Mouse (Mus musculus): Measurements from ENCODE around the gene Hoxa6. TPM values are rescaled to one million over a fixed set of nuclear protein-coding genes. Genes with fewer than 3 reads are reported as not detected.
A peak's percentile ranks its signal among the peaks of the same experiment; 100 is the strongest.

Gene Hoxa6
- polyA plus RNA-seq, 1 experiment from 2014 or later: not detected

- Histone ChIP-seq H3K9ac (no peak overlapping the region), H3K4me2 (peak overlapping the region; percentile 23; the same call in 1 of the 2 replicates), H3K36me3 (replicated peaks) (no peaks in the 10 kb centered on the region), H3K27ac (replicated peaks) (no peak overlapping the region), H3K4me1 (replicated peaks) (no peaks in the 10 kb centered on the region), H3K4me3 (replicated peaks) (no peak overlapping the region), H3K27me3 (peaks cover 100% of the 10 kb centered on the region), H3K9me3 (replicated peaks) (no peaks in the 10 kb centered on the region)
- ATAC-seq (ENCODE audit: insufficient read depth): no peak
- WGBS (ENCODE audit: insufficient replicate concordance): 2% methylated on average over 30 of the region's 30 CpGs
Measured at GRCm38 (mm10) chr6:52239625-52240388, 31.3 kb upstream of the Hoxa6 start.

GRCm38 (mm10) chr6:52238976-52239375 is 30.5 kb upstream of the Hoxa6 start:
- 8% methylated on average over 7 of the region's 7 CpGs for WGBS (ENCODE audit: insufficient replicate concordance)
- ATAC-seq (ENCODE audit: insufficient read depth): no peak
- Histone ChIP-seq H3K27me3 (peaks cover 100% of the 10 kb centered on the region), H3K4me1 (replicated peaks) (no peaks in the 10 kb centered on the region; the same call in 1 of the 2 replicates), H3K36me3 (replicated peaks) (no peaks in the 10 kb centered on the region), H3K4me2 (no peak overlapping the region), H3K27ac (replicated peaks) (no peak overlapping the region), H3K4me3 (replicated peaks) (no peak overlapping the region), H3K9ac (no peak overlapping the region), H3K9me3 (replicated peaks) (no peaks in the 10 kb centered on the region)

GRCm38 (mm10) chr6:52238155-52238545 is 29.6 kb upstream of the Hoxa6 start:
- H3K4me1 ChIP-seq (replicated peaks): no peaks in the 10 kb centered on the region; the same call in 1 of the 2 replicates
- no peak overlapping the region for H3K9ac ChIP-seq
- no peak overlapping the region for H3K4me2 ChIP-seq
- no peak overlapping the region for H3K4me3 ChIP-seq (replicated peaks)
- no peak for ATAC-seq (ENCODE audit: insufficient read depth)
- 5% methylated on average over 7 of the region's 7 CpGs for WGBS (ENCODE audit: insufficient replicate concordance)
- no peak overlapping the region for H3K27ac ChIP-seq (replicated peaks)
- H3K9me3 ChIP-seq (replicated peaks): no peaks in the 10 kb centered on the region
- H3K36me3 ChIP-seq (replicated peaks): no peaks in the 10 kb centered on the region
- H3K27me3 ChIP-seq: peaks cover 100% of the 10 kb centered on the region

GRCm38 (mm10) chr6:52237346-52238154 is 29.0 kb upstream of the Hoxa6 start:
- Histone ChIP-seq H3K4me2 (no peak overlapping the region), H3K27me3 (peaks cover 100% of the 10 kb centered on the region), H3K9me3 (replicated peaks) (no peaks in the 10 kb centered on the region), H3K27ac (replicated peaks) (no peak overlapping the region), H3K36me3 (replicated peaks) (no peaks in the 10 kb centered on the region), H3K9ac (no peak overlapping the region), H3K4me1 (replicated peaks) (no peaks in the 10 kb centered on the region; the same call in none of the 2 replicates), H3K4me3 (replicated peaks) (no peak overlapping the region)
- 18% methylated on average over 10 of the region's 10 CpGs for WGBS (ENCODE audit: insufficient replicate concordance)
- ATAC-seq (ENCODE audit: insufficient read depth): no peak

- Histone ChIP-seq H3K4me2 (no peak overlapping the region), H3K9ac (no peak overlapping the region), H3K27ac (replicated peaks) (no peak overlapping the region), H3K36me3 (replicated peaks) (no peaks in the 10 kb centered on the region), H3K4me1 (replicated peaks) (no peaks in the 10 kb centered on the region; the same call in none of the 2 replicates), H3K9me3 (replicated peaks) (no peaks in the 10 kb centered on the region), H3K4me3 (replicated peaks) (no peak overlapping the region), H3K27me3 (peaks cover 100% of the 10 kb centered on the region)
- ATAC-seq (ENCODE audit: insufficient read depth): no peak
- WGBS (ENCODE audit: insufficient replicate concordance): 23% methylated on average over 3 of the region's 3 CpGs
Measured at GRCm38 (mm10) chr6:52236806-52237205, 28.3 kb upstream of the Hoxa6 start.

GRCm38 (mm10) chr6:52235866-52236265 is 27.3 kb upstream of the Hoxa6 start:
- H3K27ac ChIP-seq (replicated peaks): no peak overlapping the region
- H3K4me3 ChIP-seq (replicated peaks): no peak overlapping the region
- H3K9me3 ChIP-seq (replicated peaks): no peaks in the 10 kb centered on the region
- peaks cover 99% of the 10 kb centered on the region for H3K27me3 ChIP-seq
- WGBS (ENCODE audit: insufficient replicate concordance): 29% methylated on average over 6 of the region's 6 CpGs
- no peak overlapping the region for H3K9ac ChIP-seq
- no peaks in the 10 kb centered on the region for H3K36me3 ChIP-seq (replicated peaks)
- H3K4me2 ChIP-seq: no peak overlapping the region
- ATAC-seq (ENCODE audit: insufficient read depth): no peak
- no peaks in the 10 kb centered on the region; the same call in none of the 2 replicates for H3K4me1 ChIP-seq (replicated peaks)

GRCm38 (mm10) chr6:52235267-52235666 is 26.7 kb upstream of the Hoxa6 start:
- Histone ChIP-seq H3K9me3 (replicated peaks) (no peaks in the 10 kb centered on the region), H3K27me3 (peaks cover 99% of the 10 kb centered on the region), H3K4me3 (replicated peaks) (no peak overlapping the region), H3K9ac (no peak overlapping the region), H3K4me2 (no peak overlapping the region), H3K27ac (replicated peaks) (no peak overlapping the region), H3K4me1 (replicated peaks) (no peaks in the 10 kb centered on the region; the same call in none of the 2 replicates), H3K36me3 (replicated peaks) (no peaks in the 10 kb centered on the region)
- no peak for ATAC-seq (ENCODE audit: insufficient read depth)
- 39% methylated on average over 9 of the region's 9 CpGs for WGBS (ENCODE audit: insufficient replicate concordance)

GRCm38 (mm10) chr6:52234428-52235140 is 26.1 kb upstream of the Hoxa6 start:
- H3K4me1 ChIP-seq (replicated peaks): no peaks in the 10 kb centered on the region; the same call in none of the 2 replicates
- no peak overlapping the region for H3K4me3 ChIP-seq (replicated peaks)
- no peak overlapping the region for H3K4me2 ChIP-seq
- ATAC-seq (ENCODE audit: insufficient read depth): no peak
- no peak overlapping the region for H3K9ac ChIP-seq
- no peaks in the 10 kb centered on the region for H3K36me3 ChIP-seq (replicated peaks)
- no peak overlapping the region for H3K27ac ChIP-seq (replicated peaks)
- peaks cover 99% of the 10 kb centered on the region for H3K27me3 ChIP-seq
- H3K9me3 ChIP-seq (replicated peaks): no peaks in the 10 kb centered on the region
- WGBS (ENCODE audit: insufficient replicate concordance): 2% methylated on average over 68 of the region's 68 CpGs

- H3K27ac ChIP-seq (replicated peaks): no peak overlapping the region
- no peak overlapping the region for H3K9ac ChIP-seq
- H3K27me3 ChIP-seq: peaks cover 99% of the 10 kb centered on the region
- H3K4me2 ChIP-seq: no peak overlapping the region
- H3K36me3 ChIP-seq (replicated peaks): no peaks in the 10 kb centered on the region
- no peaks in the 10 kb centered on the region; the same call in none of the 2 replicates for H3K4me1 ChIP-seq (replicated peaks)
- H3K9me3 ChIP-seq (replicated peaks): no peaks in the 10 kb centered on the region
- WGBS (ENCODE audit: insufficient replicate concordance): 1% methylated on average over 70 of the region's 70 CpGs
- no peak for ATAC-seq (ENCODE audit: insufficient read depth)
- H3K4me3 ChIP-seq (replicated peaks): no peak overlapping the region
Measured at GRCm38 (mm10) chr6:52233546-52234427, 25.3 kb upstream of the Hoxa6 start.

GRCm38 (mm10) chr6:52232984-52233545 is 24.5 kb upstream of the Hoxa6 start:
- Histone ChIP-seq H3K36me3 (replicated peaks) (no peaks in the 10 kb centered on the region), H3K4me1 (replicated peaks) (no peaks in the 10 kb centered on the region; the same call in none of the 2 replicates), H3K9me3 (replicated peaks) (no peaks in the 10 kb centered on the region), H3K27ac (replicated peaks) (no peak overlapping the region), H3K4me2 (no peak overlapping the region), H3K9ac (no peak overlapping the region), H3K27me3 (peaks cover 98% of the 10 kb centered on the region), H3K4me3 (replicated peaks) (no peak overlapping the region)
- 4% methylated on average over 23 of the region's 23 CpGs for WGBS (ENCODE audit: insufficient replicate concordance)
- ATAC-seq (ENCODE audit: insufficient read depth): no peak

Data from liver, embryonic 15.5 days (tissue).